Mouse (Mus musculus): ENCODE measurements around the gene Aox1. TPM values are rescaled to one million over a fixed set of nuclear protein-coding genes. Genes with fewer than 3 reads are reported as not detected.
A peak's percentile ranks its signal among the peaks of the same experiment; 100 is the strongest.

Gene Aox1
- polyA plus RNA-seq, 1 experiment from 2014 or later = 0.33 TPM

- H3K27me3 ChIP-seq (ENCODE audit: insufficient read depth, poor library complexity, severe bottlenecking) = no peaks in the 10 kb centered on the region
- no peaks in the 10 kb centered on the region for H3K9me3 ChIP-seq
- no peaks in the 10 kb centered on the region for H3K4me1 ChIP-seq
- DNase-seq (ENCODE audit: low spot score) = no peak
- 83% methylated on average over 8 of the region's 8 CpGs for WGBS
- no peaks in the 10 kb centered on the region for H3K36me3 ChIP-seq
- H3K27ac ChIP-seq = no peak overlapping the region
- H3K4me3 ChIP-seq = no peak overlapping the region
These were observed 95.2 kb downstream of the Aox1 start for GRCm38 (mm10) chr1:58124901-58125300.

GRCm38 (mm10) chr1:58137891-58138290 lies 108.2 kb downstream of the Aox1 start:
- no peaks in the 10 kb centered on the region for H3K4me1 ChIP-seq
- H3K36me3 ChIP-seq = no peaks in the 10 kb centered on the region
- H3K27me3 ChIP-seq (ENCODE audit: insufficient read depth, poor library complexity, severe bottlenecking) = no peaks in the 10 kb centered on the region
- no peak overlapping the region for H3K4me3 ChIP-seq
- DNase-seq (ENCODE audit: low spot score) = peak; percentile 17
- no peak overlapping the region for H3K27ac ChIP-seq
- no peaks in the 10 kb centered on the region for H3K9me3 ChIP-seq

GRCm38 (mm10) chr1:58138986-58139385 lies 109.3 kb downstream of the Aox1 start:
- Histone ChIP-seq H3K27ac (no peak overlapping the region), H3K36me3 (no peaks in the 10 kb centered on the region), H3K9me3 (no peaks in the 10 kb centered on the region), H3K4me3 (no peak overlapping the region), H3K27me3 (ENCODE audit: insufficient read depth, poor library complexity, severe bottlenecking) (no peaks in the 10 kb centered on the region), H3K4me1 (no peaks in the 10 kb centered on the region)
- no peak for DNase-seq (ENCODE audit: low spot score)
- 86% methylated on average over 9 of the region's 9 CpGs for WGBS

DNA sequence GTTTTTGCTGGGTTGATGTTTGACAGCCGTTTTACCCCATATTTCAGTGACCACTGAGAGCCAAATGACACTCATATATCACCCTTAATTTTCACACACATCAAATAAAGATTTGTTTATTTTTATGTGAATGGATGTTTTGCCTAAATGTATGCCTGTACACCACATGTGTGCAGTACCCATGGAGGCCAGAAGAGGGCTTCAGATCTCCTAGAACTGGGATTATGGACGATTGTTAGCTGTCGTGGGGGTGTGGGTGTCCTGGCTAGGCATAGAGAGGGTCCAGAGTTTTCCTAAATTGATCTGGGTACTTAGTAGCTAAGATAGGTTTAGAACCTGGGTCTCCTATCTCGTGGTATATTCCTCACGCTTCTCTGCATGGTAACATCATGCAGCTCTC lies 110.9 kb downstream of the Aox1 start:
- Histone ChIP-seq H3K27ac (no peak overlapping the region), H3K27me3 (ENCODE audit: insufficient read depth, poor library complexity, severe bottlenecking) (peaks cover 2% of the 10 kb centered on the region; the same call in 1 of the 2 replicates), H3K9me3 (no peaks in the 10 kb centered on the region), H3K4me3 (no peak overlapping the region), H3K36me3 (no peaks in the 10 kb centered on the region), H3K4me1 (no peaks in the 10 kb centered on the region)
- no peak for DNase-seq (ENCODE audit: low spot score)
- 85% methylated on average over 5 of the region's 5 CpGs for WGBS

DNA sequence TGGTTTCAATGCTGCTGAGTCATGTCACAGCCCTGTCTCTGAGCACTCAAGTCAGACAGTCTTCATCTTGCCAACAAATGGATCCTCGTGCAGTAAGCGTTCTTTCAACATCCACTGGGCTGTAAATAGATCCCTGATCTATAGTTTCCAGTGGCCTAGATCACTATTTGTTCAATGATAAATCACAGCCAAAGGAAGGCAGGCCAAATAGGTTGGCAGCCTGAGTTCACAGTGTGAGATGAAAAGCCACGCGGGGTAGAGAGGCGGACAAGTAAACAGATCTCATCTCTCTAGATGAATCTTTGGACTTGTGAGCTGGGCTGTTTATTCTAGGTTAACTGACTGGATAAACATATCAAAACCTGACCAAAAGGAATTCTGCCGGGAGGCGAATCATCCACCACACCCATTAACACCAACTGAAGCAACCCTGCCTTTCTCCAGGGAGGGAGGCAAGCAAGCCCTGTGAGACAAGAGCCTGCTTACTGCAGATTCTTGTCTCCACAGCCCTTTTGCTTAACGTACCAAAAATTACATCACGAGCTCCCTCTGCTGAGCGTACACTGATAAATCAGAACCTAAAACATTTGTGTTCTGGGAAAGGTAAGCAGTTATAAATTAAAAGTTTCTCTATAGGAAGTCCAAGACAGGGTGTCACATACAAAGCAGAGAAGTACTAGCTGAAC lies 114.8 kb downstream of the Aox1 start:
- Histone ChIP-seq H3K27me3 (ENCODE audit: insufficient read depth, poor library complexity, severe bottlenecking) (peaks cover 5% of the 10 kb centered on the region; the same call in 1 of the 2 replicates), H3K9me3 (no peaks in the 10 kb centered on the region), H3K4me3 (no peak overlapping the region), H3K27ac (no peak overlapping the region), H3K36me3 (no peaks in the 10 kb centered on the region), H3K4me1 (no peaks in the 10 kb centered on the region)
- no peak for DNase-seq (ENCODE audit: low spot score)
- WGBS = 63% methylated on average over 10 of the region's 10 CpGs

- Histone ChIP-seq H3K4me3 (no peak overlapping the region), H3K4me1 (no peaks in the 10 kb centered on the region), H3K27ac (no peak overlapping the region), H3K36me3 (no peaks in the 10 kb centered on the region), H3K27me3 (ENCODE audit: insufficient read depth, poor library complexity, severe bottlenecking) (peaks cover 5% of the 10 kb centered on the region; the same call in 1 of the 2 replicates), H3K9me3 (no peaks in the 10 kb centered on the region)
- DNase-seq (ENCODE audit: low spot score) = peak; percentile 59
- WGBS = 82% methylated on average over 10 of the region's 10 CpGs
These were observed 116.3 kb downstream of the Aox1 start for GRCm38 (mm10) chr1:58146026-58146425.

GRCm38 (mm10) chr1:58147776-58148175 lies 118.0 kb downstream of the Aox1 start:
- 78% methylated on average over 6 of the region's 6 CpGs for WGBS
- Histone ChIP-seq H3K4me3 (no peak overlapping the region), H3K4me1 (no peaks in the 10 kb centered on the region), H3K27me3 (ENCODE audit: insufficient read depth, poor library complexity, severe bottlenecking) (peaks cover 5% of the 10 kb centered on the region; the same call in 1 of the 2 replicates), H3K27ac (no peak overlapping the region), H3K36me3 (no peaks in the 10 kb centered on the region), H3K9me3 (no peaks in the 10 kb centered on the region)
- DNase-seq (ENCODE audit: low spot score) = no peak

GRCm38 (mm10) chr1:58152247-58152646 lies 122.5 kb downstream of the Aox1 start:
- H3K4me1 ChIP-seq = no peaks in the 10 kb centered on the region
- no peak overlapping the region for H3K4me3 ChIP-seq
- DNase-seq (ENCODE audit: low spot score) = no peak
- no peak overlapping the region for H3K27ac ChIP-seq
- H3K9me3 ChIP-seq = no peaks in the 10 kb centered on the region
- WGBS = 64% methylated on average over 8 of the region's 8 CpGs
- H3K27me3 ChIP-seq (ENCODE audit: insufficient read depth, poor library complexity, severe bottlenecking) = 0 out of 2 replicates have a peak, but pooled peaks cover 6% of the 10 kb centered on the region
- H3K36me3 ChIP-seq = no peaks in the 10 kb centered on the region

Other genes with a start within 250 kb of the Aox1 start
- gene Sgo2a, start 34.0 kb upstream of the Aox1 start, polyA plus RNA-seq (2016; fragmentation: Nextera tagmentation; extraction: Ambion mirVana) = 18.0 and 18.4 TPM in 2 replicates
- gene Kctd18, start 11.0 kb upstream of the Aox1 start, polyA plus RNA-seq (2016; fragmentation: Nextera tagmentation; extraction: Ambion mirVana) = 12.0 and 12.5 TPM in 2 replicates
- gene Aox3, start 83.2 kb downstream of the Aox1 start, polyA plus RNA-seq (2016; fragmentation: Nextera tagmentation; extraction: Ambion mirVana) = 0.04 TPM in 1 of 2 replicates, not detected in the other
- 1.1 and 2.7 TPM in 2 replicates for gene Aox4, start 180.5 kb downstream of the Aox1 start, polyA plus RNA-seq (2016; fragmentation: Nextera tagmentation; extraction: Ambion mirVana)
- gene Aox2, start 248.4 kb downstream of the Aox1 start, polyA plus RNA-seq (2016; fragmentation: Nextera tagmentation; extraction: Ambion mirVana) = 0.05 TPM in 1 of 2 replicates, not detected in the other

Measured in heart, embryonic 10.5 days (tissue).